In the genomic region with DNA sequence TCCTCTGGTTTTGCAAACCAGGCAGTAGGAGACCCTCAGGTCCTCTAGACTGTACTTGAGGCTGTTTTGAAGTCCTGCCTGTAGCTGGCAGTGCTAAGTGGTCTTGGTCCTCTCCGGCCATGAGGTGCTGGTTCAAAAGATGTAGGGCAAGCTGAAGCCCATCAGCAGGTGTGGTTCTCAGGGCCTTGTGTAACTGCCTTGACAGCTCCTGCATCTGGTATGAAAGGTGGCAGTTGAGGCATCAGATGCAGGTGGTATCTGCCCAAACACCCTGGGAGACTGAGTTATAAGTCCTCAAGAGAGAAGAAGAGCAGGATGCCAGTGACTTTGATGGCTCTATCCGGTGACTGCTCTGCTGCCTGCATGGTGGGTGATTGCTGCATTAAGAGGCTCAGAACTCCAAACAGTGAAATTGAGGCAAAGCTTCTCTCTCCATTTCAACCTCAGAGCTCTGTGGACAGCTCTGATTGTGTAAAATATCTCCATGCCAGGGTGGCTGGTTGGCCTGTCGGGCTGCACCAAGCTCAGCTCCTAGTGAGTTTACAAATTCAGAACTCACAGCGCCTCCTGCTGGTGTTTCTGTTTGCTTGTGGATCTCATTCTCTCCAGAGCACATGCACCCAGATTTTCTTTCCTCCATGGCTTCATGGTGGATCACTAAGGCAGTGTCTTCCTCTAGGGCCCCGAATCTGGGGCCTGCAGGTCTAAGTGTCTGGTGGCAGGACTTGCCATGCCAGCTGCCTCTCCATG, we compare ENCODE assay signal across 16 mouse cellular contexts. TPM values are rescaled to one million over a fixed set of nuclear protein-coding genes. Genes with fewer than 3 reads are reported as not detected.
DNase-seq lines count a peak whose midpoint lies in the region; ATAC-seq and TF ChIP-seq lines count a peak whose summit lies in the region.
"Had no signal": no experiment of that assay in that cellular context is flagged by ENCODE, and none has a peak within 500 bp of the region (broad histone marks: within the 10 kb centered on the region; RNA-seq: fewer than 3 reads in every experiment).

No protein-coding gene starts in this region.

- no peak overlapping the region for H3K4me3 ChIP-seq in layer of hippocampus, adult 2 months
- H3K4me3 ChIP-seq in E14TG2a.4 (replicated peaks; ENCODE audit: low read length), result no peak overlapping the region
- H3K4me3 ChIP-seq: gastrocnemius, adult 2 months; limb, embryonic 10.5 days; midbrain, embryonic 15.5 days had no signal

- ATAC-seq in activated CD4-positive, CD25-positive, alpha-beta regulatory T cell, adult 4 months, result no peak
- ATAC-seq: midbrain, embryonic 15.5 days had no signal

- H3K9me3 ChIP-seq in E14TG2a.4 (ENCODE audit: low read length), result peaks cover 7% of the 10 kb centered on the region
- H3K9me3 ChIP-seq: limb, embryonic 10.5 days; midbrain, embryonic 15.5 days had no signal

- no peak for DNase-seq in layer of hippocampus, adult 2 months (ENCODE audit: low spot score in 2 of 2)
- no peak for DNase-seq in layer of hippocampus, adult 9-10 months (ENCODE audit: low spot score)
- DNase-seq in brain, embryonic 14.5 days (ENCODE audit: low read depth), result no peak
- DNase-seq in thymus, postnatal 0 days (ENCODE audit: low spot score), result peak; percentile 76
- no peak for DNase-seq in right cerebral cortex, adult 2 months (ENCODE audit: low spot score in 2 of 2)
- DNase-seq: cerebellum, postnatal 14 days; gastrocnemius, adult 2 months; heart, postnatal 10 days; lung, postnatal 14 days; right cerebral cortex, postnatal 4 days had no signal

- TF ChIP-seq CTCF in layer of hippocampus, adult 2 months (conservative IDR thresholded peaks at IDR 0.05), result peak; percentile 31
- peak; percentile 33; the same call in 1 of the 2 replicates for TF ChIP-seq CTCF in E14TG2a.4 (conservative IDR thresholded peaks at IDR 0.05; ENCODE audit: low read length)
- peak; percentile 8; the same call in 1 of the 2 replicates for TF ChIP-seq CTCF in brain, embryonic 14.5 days (IDR thresholded peaks at IDR 0.05; ENCODE audit: borderline replicate concordance, extremely low read depth, insufficient read depth, insufficient read length)

- H3K36me3 ChIP-seq in E14TG2a.4 (ENCODE audit: insufficient read depth, low read length), result no peaks in the 10 kb centered on the region
- H3K36me3 ChIP-seq: limb, embryonic 10.5 days; midbrain, embryonic 15.5 days had no signal

- no peak for TF ChIP-seq POLR2A in brain, embryonic 14.5 days (IDR thresholded peaks at IDR 0.05; ENCODE audit: borderline replicate concordance, extremely low read depth, insufficient read depth, insufficient read length, poor library complexity, severe bottlenecking)

- H3K27me3 ChIP-seq in E14TG2a.4 (ENCODE audit: insufficient read depth, low read length), result peaks cover 60% of the 10 kb centered on the region
- H3K27me3 ChIP-seq: midbrain, embryonic 15.5 days had no signal

- peaks cover 10% of the 10 kb centered on the region for H3K4me1 ChIP-seq in E14TG2a.4 (replicated peaks; ENCODE audit: low read depth, low read length)
- H3K4me1 ChIP-seq: limb, embryonic 10.5 days; midbrain, embryonic 15.5 days had no signal

- no peak overlapping the region for H3K27ac ChIP-seq in layer of hippocampus, adult 2 months
- H3K27ac ChIP-seq: gastrocnemius, adult 2 months; limb, embryonic 10.5 days; midbrain, embryonic 15.5 days had no signal

RNA-seq across cellular contexts. Expression of a gene that starts 2.5 kb away (rescaled TPM):
- not detected for total RNA-seq in layer of hippocampus, adult 2 months (2021)
- not detected in 2 replicates for polyA plus RNA-seq in brain, embryonic 14.5 days (2012; rRNA removed)
- 0.45 and 0.99 TPM in 2 replicates for polyA plus RNA-seq in thymus, postnatal 0 days (2015; fragmentation: Nextera tagmentation; extraction: Ambion mirVana)
- not detected for polyA plus RNA-seq in activated CD4-positive, CD25-positive, alpha-beta regulatory T cell, adult 4 months (2017; shearing (Covaris generic))
- total RNA-seq: gastrocnemius, adult 2 months; heart, postnatal 10 days had no signal
- polyA plus RNA-seq: intestine, embryonic 14.5 days; limb, embryonic 10.5 days; midbrain, embryonic 15.5 days; neural tube, embryonic 14.5 days had no signal

RNA-seq across cellular contexts. Expression of a gene that starts 10.2 kb away (rescaled TPM):
- total RNA-seq in layer of hippocampus, adult 2 months (2021), result under 1 TPM in 1 of 2 experiments, not detected in 1; 0.29 TPM
- polyA plus RNA-seq in brain, embryonic 14.5 days (2012; rRNA removed), result not detected in 2 replicates
- 0.48 and 0.57 TPM in 2 replicates for polyA plus RNA-seq in thymus, postnatal 0 days (2015; fragmentation: Nextera tagmentation; extraction: Ambion mirVana)
- 1 to 10 TPM in 1 of 2 experiments, under 1 TPM in 1; 0.70 to 4.4 TPM for polyA plus RNA-seq in activated CD4-positive, CD25-positive, alpha-beta regulatory T cell, adult 4 months (2017; shearing (Covaris generic))
- total RNA-seq: gastrocnemius, adult 2 months had no signal
- polyA plus RNA-seq: intestine, embryonic 14.5 days; limb, embryonic 10.5 days; midbrain, embryonic 15.5 days; neural tube, embryonic 14.5 days had no signal

RNA-seq across cellular contexts. Expression of a gene that starts 36.6 kb away (rescaled TPM):
- total RNA-seq in layer of hippocampus, adult 2 months (2021), result not detected
- 0.16 TPM in 1 of 2 replicates, not detected in the other for polyA plus RNA-seq in brain, embryonic 14.5 days (2012; rRNA removed)
- 13.7 and 15.3 TPM in 2 replicates for polyA plus RNA-seq in thymus, postnatal 0 days (2015; fragmentation: Nextera tagmentation; extraction: Ambion mirVana)
- 1 to 10 TPM; 1.3 to 5.2 TPM for polyA plus RNA-seq in activated CD4-positive, CD25-positive, alpha-beta regulatory T cell, adult 4 months (2017; shearing (Covaris generic))
- total RNA-seq: gastrocnemius, adult 2 months had no signal
- polyA plus RNA-seq: intestine, embryonic 14.5 days; limb, embryonic 10.5 days; midbrain, embryonic 15.5 days; neural tube, embryonic 14.5 days had no signal

RNA-seq across cellular contexts. Expression of a gene that starts 58.4 kb away (rescaled TPM):
- total RNA-seq in layer of hippocampus, adult 2 months (2021), result not detected
- polyA plus RNA-seq in brain, embryonic 14.5 days (2012; rRNA removed), result not detected in 2 replicates
- polyA plus RNA-seq in thymus, postnatal 0 days (2015; fragmentation: Nextera tagmentation; extraction: Ambion mirVana), result 1.9 and 2.7 TPM in 2 replicates
- 1 to 10 TPM in 1 of 2 experiments, not detected in 1; 5.7 TPM for polyA plus RNA-seq in activated CD4-positive, CD25-positive, alpha-beta regulatory T cell, adult 4 months (2017; shearing (Covaris generic))
- total RNA-seq: gastrocnemius, adult 2 months had no signal
- polyA plus RNA-seq: limb, embryonic 10.5 days; neural tube, embryonic 14.5 days had no signal
